Mouse (Mus musculus) C2C12 (cell line): ENCODE measurements around the gene Ccdc189.

Source experiments
- CEBPB ChIP-seq: IDR thresholded peaks from one replicate; pipeline ENCODE4 v1.6.1; 2011; ENCODE audit warnings: low read depth, mild to moderate bottlenecking, control low read depth, moderate library complexity
- CTCF ChIP-seq: IDR thresholded peaks from one replicate; pipeline ENCODE4 v1.5.1; 2011; ENCODE audit not compliant: control insufficient read depth, insufficient read depth, insufficient read length
- MAX ChIP-seq: IDR thresholded peaks from one replicate; pipeline ENCODE4 v1.6.1; 2011; ENCODE audit warnings: mild to moderate bottlenecking, control low read depth
- MYOD1 ChIP-seq: IDR thresholded peaks from one replicate; pipeline ENCODE4 v1.6.1; 2011; ENCODE audit warnings: low read depth; ENCODE audit not compliant: control insufficient read depth, insufficient read length
- MYOG ChIP-seq: IDR thresholded peaks from one replicate; pipeline ENCODE4 v1.6.1; 2011; ENCODE audit not compliant: control insufficient read depth, insufficient read length; ENCODE audit errors: extremely low read depth
- USF1 ChIP-seq: IDR thresholded peaks from one replicate; pipeline ENCODE4 v1.6.1; 2011; ENCODE audit warnings: low read depth, mild to moderate bottlenecking, control low read depth, moderate library complexity

- no peak for TF ChIP-seq USF1
- TF ChIP-seq CTCF, result no peak
- no peak for TF ChIP-seq MYOD1
- TF ChIP-seq MYOG, result no peak
- TF ChIP-seq MAX, result no peak
- TF ChIP-seq CEBPB, result no peak
Observed at GRCm38 (mm10) chr7:127589637-127590036, 1.2 kb upstream of the Ccdc189 start.
